Mouse (Mus musculus): ENCODE measurements around the gene Taf1b.

The Taf1b gene

DNA sequence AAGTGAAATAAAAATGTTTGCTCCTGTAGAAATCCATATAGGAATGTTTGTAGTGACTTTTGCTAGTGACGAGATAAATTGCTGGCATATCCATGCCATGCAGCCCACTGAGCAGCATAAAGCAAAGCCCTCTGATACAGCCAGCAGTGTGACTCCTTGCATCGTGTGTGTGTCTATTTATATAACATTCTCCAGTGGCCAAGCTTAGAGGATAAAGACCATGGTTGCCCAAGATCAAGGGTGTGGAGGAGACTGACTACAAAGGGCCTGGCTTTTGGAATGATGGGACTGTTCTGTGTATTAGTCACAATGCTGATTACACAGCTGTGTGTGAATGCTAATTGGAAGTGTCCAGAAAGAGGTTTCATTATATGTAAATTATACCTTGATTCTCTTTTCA lies 54.4 kb downstream of the Taf1b start:
- DNase-seq (ENCODE audit: low read depth): no peak

- no peak for DNase-seq (ENCODE audit: low read depth)
Measured at GRCm38 (mm10) chr12:24555976-24556375, 57.8 kb downstream of the Taf1b start.

- DNase-seq (ENCODE audit: low read depth): no peak
Measured at GRCm38 (mm10) chr12:24563395-24563960, 65.3 kb downstream of the Taf1b start.

- DNase-seq (ENCODE audit: low read depth): peak; percentile 15
Measured at GRCm38 (mm10) chr12:24565311-24565710, 67.2 kb downstream of the Taf1b start.

DNA sequence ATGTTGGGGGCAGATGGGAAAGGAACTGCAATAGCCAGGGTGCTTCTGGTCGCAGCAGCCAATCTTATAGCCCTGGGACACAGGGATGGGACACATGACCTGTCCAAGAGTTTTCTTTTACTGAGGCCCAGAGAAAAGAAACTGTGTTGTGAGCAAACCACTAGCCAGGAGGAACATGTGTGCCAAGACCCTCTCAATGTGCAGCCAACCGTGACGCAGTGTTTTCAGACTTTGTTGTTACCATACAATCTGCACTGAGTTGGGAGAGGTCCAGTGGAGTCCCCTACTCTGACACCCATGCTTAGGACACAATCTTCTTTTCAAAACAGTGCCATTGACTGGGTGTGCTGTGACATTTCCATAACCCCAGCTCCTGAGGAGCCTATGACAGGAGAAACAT lies 69.4 kb downstream of the Taf1b start:
- no peak for DNase-seq (ENCODE audit: low read depth)

GRCm38 (mm10) chr12:24571523-24572392 lies 73.6 kb downstream of the Taf1b start, which contains the start of gene Grhl1:
Gene Grhl1 (plus strand): TSS chr12:24572283.
- DNase-seq (ENCODE audit: low read depth): peak; percentile 94

DNA sequence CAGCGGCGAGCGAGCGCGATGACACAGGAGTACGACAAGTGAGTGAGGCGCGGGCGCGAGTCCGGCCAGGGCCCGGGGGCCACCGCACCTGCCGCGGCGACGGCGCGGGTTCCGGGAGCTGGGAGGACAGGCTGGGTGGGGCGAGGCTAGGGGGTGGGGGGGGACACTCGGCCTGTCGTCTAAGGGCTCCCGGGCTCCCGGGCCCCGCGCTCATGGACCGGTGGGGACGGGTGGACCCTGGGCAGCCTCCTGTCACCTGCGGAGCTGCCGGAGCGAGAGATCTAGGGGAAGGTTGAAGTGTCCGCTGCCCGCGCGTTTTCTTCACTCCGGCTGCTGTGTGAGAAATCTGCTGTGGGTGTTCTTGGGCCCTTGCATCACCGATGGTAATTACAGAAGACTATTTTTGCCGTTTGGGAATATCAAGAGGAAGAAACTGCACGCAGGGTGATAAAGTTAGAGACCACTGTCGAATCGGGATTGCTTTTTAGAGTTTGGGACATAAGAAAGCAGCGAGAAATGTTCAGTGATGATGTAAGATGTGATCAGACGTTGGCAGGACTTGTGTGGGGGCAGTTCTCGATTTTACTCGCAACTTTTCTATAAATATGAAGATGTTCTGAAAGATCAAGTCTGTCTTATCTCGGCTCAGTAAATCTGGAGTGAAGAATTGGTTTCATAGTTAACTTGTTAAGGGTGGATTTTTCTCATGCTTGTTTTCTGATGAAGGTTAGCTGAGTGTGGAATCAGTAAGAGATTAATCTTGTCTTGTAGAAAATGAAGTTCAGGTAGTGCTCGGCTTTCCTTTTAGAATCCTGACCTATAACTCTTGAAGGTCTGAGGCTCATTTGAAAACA lies 74.5 kb downstream of the Taf1b start:
- no peak for DNase-seq (ENCODE audit: low read depth)

DNA sequence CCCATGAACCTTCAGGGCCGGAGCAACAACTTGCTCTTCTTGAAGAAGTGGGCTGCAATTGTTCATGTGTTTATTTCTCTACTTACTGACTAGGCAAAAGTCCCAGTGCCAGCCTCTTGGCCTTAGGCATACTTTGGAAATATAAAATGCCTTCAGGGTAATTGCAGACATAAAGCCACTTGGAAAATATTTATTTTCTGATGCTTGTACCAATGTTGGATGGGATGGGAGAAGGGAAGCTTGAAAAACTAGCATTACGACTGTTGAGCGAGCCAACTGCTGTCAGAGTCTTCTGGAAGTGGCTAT lies 75.1 kb downstream of the Taf1b start:
- no peak for DNase-seq (ENCODE audit: low read depth)

DNA sequence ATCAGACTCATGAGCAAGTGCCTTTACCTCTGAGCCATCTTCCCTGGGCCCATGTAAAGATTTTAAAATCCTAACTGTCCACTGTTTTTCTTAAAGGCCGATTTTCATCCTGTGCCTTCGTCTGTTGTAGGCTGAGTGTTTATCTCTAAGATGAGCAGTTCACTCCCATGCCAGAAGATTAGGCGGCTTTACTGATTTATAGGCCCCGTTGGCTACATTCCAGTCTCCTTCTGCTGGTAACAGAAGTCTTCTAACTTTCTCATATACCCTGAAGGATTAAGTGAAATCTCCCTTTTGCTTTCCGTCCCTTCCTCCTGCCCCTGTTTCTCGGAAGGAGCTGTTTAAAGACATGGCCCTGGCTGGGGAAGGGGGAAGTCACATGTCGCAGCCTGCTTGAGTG lies 76.7 kb downstream of the Taf1b start:
- no peak for DNase-seq (ENCODE audit: low read depth)

GRCm38 (mm10) chr12:24580452-24580851 lies 82.3 kb downstream of the Taf1b start:
- no peak for DNase-seq (ENCODE audit: low read depth)

DNA sequence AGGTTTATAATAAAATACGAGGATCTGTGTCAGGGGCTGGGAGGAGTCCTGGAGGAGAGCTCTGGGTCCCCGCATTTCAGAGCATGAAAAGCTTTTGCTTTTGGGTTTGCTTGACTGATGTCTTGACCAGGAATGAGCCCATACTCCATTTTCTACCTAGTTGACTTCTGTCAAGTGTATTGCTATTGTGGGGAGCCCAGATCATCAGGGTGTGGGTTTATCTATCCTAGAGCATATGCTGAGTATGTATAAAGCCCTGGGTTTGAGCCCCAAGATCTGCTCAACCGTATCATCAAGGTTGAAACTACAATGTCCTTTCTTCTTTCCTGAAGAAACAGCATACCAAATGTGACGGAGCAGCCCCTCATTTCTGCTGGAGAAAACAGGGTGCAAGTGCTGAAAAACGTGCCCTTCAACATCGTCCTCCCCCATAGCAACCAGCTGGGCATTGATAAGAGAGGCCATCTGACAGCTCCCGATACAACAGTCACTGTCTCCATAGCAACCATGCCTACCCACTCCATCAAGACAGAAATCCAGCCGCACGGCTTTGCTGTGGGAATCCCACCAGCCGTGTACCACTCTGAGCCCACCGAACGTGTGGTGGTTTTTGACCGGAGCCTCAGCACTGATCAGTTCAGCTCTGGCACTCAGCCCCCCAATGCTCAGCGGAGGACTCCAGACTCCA lies 83.0 kb downstream of the Taf1b start:
- no peak for DNase-seq (ENCODE audit: low read depth)

GRCm38 (mm10) chr12:24583653-24584052 lies 85.5 kb downstream of the Taf1b start:
- DNase-seq (ENCODE audit: low read depth): no peak

GRCm38 (mm10) chr12:24584835-24585234 lies 86.7 kb downstream of the Taf1b start:
- no peak for DNase-seq (ENCODE audit: low read depth)

GRCm38 (mm10) chr12:24586193-24586592 lies 88.0 kb downstream of the Taf1b start:
- no peak for DNase-seq (ENCODE audit: low read depth)

DNA sequence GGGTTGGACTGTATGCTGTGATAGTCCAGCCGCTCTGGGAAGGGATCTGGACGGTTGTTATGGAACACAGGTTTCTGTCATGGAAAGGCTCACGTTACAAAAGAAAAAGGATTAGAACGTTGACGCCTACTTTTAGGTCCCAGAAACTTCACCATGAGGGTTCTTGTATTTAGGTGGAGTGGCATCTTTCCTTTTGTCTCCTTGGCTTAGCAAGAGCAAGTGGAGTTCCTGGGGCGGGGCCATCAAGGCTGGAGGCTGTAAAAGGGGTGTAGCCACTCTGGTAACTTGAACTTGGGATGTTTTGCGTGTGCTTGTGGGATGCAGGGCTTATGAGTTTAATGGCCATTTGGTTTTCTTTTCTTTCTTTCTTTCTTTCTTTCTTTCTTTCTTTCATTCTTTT lies 92.2 kb downstream of the Taf1b start:
- DNase-seq (ENCODE audit: low read depth): no peak

DNA sequence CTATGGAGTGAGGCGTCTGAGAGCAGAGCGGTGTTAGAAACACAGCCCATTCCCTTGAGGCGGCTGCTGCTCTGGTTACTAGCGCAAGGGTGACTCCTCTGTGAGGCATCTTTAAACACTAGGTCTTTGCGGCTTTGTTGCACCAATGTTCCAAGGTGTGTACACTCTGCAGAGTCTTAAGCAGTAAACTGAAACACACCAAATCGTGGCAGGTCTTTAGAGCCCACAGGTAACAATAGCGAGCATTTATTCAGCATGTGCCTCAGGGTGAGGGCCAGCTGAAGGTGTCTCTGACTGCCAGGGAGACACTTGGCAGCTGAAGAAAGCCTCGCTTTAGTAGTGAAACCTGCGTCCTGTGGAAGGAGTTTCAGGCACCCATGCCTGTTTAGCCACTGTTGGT lies 93.9 kb downstream of the Taf1b start:
- DNase-seq (ENCODE audit: low read depth): no peak

- peak; percentile 78 for DNase-seq (ENCODE audit: low read depth)
Measured at GRCm38 (mm10) chr12:24592956-24593672, 95.0 kb downstream of the Taf1b start.

- peak; percentile 55 for DNase-seq (ENCODE audit: low read depth)
Measured at GRCm38 (mm10) chr12:24597376-24597775, 99.2 kb downstream of the Taf1b start.

- DNase-seq (ENCODE audit: low read depth): peak; percentile 41
Measured at GRCm38 (mm10) chr12:24599366-24599895, 101.3 kb downstream of the Taf1b start.

- DNase-seq (ENCODE audit: low read depth): no peak
Measured at GRCm38 (mm10) chr12:24600074-24600473, 101.9 kb downstream of the Taf1b start.

DNA sequence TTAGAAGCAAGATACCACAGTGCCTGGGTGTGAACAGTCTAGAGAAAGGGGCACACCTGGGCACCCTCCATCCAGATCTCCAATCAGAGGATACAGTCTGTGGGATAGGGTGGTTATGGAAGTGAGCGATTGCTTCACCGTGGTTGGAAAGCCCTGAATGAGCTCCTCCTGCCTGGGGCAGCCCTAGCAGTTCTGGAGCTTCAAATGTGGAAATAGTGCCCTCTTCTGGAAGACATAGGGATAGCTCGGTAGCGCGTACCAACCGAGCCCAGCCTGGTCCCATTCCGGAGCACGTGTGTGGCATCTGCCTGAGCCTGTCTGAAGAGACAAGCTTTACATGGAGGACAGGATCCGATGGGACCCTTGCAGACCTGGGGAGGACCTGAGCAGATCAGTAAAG lies 102.6 kb downstream of the Taf1b start:
- DNase-seq (ENCODE audit: low read depth): peak; percentile 91
